Mouse (Mus musculus): Measurements from ENCODE around the gene Gm20517.

Gene Gm20517

DNA sequence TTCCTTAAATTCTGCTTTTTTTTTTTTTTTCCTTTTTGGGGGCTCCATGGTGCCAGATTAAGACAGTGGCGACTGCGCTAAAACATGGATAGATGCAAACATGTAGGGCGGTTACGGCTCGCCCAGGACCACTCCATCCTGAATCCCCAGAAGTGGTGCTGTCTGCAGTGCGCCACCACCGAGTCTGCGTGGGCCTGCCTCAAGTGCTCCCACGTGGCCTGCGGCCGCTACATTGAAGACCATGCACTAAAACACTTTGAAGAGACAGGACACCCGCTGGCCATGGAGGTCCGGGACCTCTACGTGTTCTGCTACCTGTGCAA is 60.6 kb downstream of the Gm20517 start:
- CTCF ChIA-PET: interaction anchor here (0.5 kb wide), 1 partner anchor 277 kb away, joined by 5 read pairs; no protein-coding TSS in a partner anchor

DNA sequence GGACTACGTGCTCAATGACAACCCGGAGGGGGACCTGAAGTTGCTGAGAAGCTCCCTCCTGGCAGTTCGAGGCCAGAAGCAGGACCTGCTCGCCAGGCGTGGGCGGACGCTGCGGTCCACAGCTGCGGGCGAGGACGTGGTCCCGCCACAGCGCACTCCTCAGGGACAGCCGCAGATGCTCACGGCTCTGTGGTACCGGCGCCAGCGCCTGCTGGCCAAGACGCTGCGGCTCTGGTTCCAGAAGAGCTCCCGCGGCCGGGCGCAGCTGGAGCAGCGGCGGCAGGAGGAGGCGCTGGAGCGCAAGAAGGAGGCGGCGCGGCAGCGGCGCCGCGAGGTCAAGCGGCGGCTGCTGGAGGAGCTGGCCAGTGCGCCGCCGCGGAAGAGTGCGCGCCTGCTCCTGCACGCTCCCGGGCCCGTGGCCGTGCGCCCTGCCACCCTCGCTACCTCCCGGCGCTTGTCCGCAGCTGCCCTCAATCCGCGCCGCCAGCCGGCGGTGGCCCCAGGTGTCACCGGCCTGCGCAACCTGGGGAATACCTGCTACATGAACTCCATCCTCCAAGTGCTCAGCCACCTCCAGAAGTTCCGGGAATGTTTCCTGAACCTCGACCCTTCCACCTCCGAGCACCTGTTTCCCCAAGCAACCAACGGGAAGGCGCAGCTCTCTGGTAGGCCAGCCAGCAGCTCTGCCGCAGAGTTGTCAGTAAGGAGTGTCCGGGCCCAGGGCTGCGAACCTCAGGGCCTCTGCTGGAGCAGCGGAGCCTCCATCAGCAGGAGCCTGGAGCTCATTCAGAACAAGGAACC is 61.1 kb downstream of the Gm20517 start:
- CTCF ChIA-PET: no interaction called here

DNA sequence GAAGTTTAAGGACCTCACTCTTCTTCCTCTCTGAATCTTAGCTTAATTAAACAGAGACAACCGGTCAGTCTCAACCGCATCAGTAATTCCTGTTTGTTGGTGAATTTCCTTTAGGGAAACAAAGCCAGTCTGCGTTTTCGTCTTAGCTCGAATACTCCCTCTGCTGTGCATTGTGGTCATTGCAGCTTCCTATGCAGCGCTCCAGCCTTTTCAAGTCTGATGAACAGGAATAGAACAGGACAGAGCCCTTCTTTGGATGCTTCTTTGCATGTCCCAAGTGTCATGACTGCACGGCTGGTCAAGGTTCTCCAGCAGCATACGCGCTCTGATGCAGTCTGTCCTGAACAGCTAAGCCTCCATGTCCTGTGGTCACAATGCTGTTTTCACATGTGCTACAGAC is 65.2 kb downstream of the Gm20517 start:
- CTCF ChIA-PET: interaction anchor here (1.0 kb wide), 1 partner anchor 63 kb away, joined by 4 read pairs; no protein-coding TSS in a partner anchor

DNA sequence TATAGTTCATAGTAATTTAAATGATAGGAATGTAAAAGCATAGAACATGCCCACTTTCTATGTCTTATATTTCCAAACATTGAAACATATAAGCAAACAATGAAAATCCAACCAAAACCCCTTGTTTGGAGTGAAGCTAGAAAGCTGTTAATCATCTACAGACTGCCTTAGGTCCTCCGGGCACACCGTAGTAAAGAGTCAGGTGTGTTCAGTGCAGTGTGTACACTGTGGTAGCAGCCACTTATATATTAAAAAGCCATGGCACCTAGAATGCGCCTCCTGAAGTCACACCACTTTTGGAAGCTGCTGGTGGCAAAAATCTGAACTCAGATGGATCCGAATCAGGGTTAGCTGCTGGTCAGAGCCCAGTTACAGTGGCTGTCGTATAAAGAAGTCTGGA is 66.8 kb downstream of the Gm20517 start:
- CTCF ChIA-PET: no interaction called here

DNA sequence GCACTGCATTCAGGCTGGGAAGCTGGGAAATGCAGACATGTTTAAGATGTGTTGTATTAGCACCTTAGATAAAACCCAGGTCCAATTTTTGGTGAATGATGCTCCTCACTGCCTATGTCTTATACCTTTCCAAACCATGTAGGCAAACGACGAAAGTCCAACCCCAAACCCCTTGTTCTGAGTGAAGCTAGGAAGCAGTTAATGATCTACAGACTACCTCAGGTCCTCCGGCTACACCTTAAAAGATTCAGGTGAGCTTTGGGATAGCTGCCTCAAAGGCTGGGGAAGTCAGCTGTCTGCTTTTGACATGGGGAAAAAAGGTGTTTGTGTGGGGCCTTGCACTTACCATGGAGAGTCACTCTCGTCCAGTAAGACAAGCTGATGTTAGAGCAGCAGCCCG is 67.3 kb downstream of the Gm20517 start:
- CTCF ChIA-PET: no interaction called here

DNA sequence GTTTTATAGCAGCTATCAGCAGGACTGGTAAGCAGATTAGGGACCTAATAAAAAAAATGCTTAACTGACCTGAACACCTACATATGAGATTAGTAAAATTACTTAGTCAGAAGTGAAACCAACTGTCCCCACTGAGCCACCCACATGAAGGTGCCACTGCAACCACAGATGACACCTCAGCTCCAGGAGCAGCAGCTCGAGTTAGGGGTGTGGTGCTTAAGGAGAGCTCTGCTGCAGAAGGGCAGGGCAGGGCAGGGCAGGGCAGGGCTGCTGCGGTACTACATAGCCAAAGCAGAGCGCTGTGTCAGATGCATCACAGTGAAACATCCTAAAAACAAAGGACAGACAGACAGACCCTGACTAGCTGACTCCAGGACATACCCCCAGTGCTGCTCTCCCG is 71.4 kb downstream of the Gm20517 start:
- CTCF ChIA-PET: interaction anchor here (0.7 kb wide), 1 partner anchor 361 kb away, joined by 6 read pairs; no protein-coding TSS in a partner anchor

DNA sequence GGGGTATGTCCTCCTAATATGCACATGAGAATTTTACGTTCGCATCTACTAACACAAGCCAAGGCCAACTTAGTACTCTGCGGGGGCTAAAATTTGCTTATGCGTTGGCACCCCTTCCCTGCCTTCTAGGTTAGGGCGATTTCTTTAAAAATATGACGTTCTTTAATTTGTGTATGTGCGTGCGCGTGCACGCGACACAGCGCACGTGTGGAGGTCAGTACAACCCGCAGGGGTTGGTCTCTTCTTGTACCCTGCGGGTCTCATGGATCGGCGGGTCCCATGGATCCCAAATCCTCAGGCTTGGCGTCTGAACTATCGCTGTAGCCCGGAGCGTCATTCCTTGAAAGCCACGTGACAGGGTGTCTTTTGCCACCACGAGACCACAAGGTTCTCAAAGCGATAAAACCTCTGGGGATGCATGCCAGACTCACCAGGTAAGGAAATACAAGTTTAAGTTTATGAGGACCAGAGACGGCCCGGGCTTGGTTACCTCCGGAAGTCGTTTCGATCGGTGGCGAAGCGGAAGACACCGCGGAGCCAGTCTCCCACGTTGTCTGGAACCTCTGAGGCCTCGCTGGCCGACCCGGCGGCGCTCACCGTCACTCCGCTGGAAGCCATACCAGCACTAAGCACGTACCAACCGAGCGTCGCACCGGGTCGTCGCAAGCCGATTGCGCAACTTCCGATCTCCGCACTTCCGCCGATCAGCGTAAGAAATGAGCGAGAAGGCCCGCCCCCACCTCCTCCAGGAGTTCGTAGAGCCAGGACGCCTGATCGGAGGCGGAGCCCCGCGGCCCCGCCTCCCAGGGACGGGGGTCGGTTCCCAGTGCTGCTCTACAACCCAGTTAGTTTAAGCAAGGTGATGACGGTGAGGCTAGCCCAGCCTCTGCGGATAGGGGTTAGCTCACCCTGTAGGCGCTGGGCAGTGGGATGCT is 76.3 kb downstream of the Gm20517 start:
- CTCF ChIA-PET: no interaction called here

DNA sequence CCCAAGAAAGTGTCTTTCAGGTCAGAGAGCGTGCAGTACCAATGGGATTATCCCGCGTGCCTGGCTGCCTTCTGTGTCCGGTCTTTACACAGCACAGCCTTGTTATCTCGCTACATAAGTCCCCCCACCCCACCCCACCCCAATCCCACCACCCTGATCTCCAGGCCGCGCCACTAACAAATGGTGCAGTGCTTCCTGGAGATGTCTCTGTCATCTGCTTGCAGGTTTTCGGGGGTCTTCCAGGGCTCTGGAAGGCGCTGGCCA is 76.9 kb downstream of the Gm20517 start, which contains the start of gene Tomm6:
TSS of gene Tomm6 (minus strand) at position 43 of the 264 bp plus-strand sequence.
- CTCF ChIA-PET: no interaction called here

DNA sequence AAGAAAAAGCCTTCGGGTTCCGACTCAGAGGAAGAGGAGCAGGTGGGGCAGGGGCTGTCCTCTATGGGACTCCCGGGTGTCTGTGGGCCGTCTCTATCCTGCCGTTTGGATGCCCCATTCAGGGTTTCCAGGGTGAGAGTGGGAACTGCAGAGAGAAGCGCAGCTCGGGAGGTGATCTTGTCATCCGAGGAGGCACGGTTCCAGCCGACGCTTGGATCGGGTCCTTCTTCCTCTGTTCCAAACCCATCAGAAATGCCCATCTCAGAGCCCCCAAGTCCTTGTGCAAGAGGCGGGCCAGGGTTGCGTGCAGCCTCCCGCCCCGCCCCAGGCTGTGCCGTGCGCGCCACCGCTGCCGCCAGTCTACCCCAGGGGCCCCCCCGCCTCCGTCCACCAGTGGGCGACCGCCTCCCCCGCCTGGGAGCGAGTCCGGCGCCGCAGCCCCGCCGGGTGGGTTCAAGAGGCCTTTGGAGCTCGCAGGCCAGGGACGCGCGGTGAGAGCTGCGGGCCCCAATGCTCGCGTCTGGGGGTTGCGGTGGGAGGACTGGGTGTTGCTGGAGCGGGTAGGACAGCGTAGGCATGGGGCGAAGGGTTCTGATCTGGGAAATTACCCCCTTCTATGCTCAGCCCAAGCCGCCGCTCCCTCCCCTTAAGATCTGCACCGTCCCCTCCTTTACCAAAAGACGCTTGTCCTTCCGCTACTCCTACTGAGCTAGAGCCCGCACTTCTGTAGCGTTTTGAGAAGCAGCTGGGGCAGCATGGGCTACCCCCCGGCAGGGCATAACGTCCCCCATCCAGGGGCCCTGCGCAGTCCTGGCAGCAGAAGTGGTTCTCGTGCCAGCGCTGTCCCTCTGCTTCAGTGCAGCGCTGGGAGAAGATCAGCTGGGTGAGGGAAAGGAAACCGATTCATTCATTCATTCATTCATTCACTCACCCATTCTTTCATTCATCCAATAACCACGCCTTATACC is 77.5 kb downstream of the Gm20517 start, which contains the start of gene Frs3:
TSS of gene Frs3 (plus strand) at position 423 of the 968 bp plus-strand sequence.
- CTCF ChIA-PET: no interaction called here

DNA sequence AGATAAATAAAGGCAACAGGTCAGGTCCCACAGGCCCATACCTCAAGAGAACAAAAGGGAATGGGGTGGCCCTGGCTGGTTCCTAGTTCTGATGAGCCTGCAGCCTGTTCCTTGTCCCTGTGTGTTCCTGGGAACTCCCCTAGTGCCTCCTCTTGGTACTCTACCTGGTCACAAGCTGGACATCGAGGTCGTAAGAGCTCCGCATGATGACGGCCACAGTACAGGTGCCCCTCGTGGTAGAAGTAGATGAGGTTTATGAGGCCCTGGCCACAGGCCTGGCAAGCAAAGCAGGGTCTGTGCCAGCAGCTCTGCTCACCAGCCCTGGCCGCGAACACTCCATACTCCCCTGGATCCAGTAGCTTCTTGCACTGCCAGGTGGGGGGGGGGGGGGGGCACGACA is 78.5 kb downstream of the Gm20517 start:
- CTCF ChIA-PET: interaction anchor here (0.6 kb wide), 1 partner anchor 95 kb away, joined by 14 read pairs; no protein-coding TSS in a partner anchor

DNA sequence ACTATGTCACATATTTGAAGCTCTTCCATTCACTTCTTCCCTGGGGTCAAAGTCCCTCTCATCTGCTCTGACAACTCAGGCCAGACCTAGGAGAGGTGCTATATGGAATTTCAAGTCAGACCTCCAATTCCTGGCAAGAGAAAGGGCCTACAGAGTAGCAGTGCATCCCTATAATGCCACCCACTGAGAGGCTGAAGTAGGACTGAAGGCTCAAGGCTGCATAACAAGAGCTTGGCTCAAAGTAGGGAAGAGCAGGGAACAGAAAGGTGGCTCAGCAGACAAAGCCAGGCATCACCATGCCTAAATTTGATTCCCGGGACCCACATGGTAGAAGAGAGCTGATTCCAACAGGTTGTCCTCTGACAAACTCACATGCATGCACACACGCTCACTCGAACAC is 80.3 kb downstream of the Gm20517 start:
- CTCF ChIA-PET: no interaction called here

DNA sequence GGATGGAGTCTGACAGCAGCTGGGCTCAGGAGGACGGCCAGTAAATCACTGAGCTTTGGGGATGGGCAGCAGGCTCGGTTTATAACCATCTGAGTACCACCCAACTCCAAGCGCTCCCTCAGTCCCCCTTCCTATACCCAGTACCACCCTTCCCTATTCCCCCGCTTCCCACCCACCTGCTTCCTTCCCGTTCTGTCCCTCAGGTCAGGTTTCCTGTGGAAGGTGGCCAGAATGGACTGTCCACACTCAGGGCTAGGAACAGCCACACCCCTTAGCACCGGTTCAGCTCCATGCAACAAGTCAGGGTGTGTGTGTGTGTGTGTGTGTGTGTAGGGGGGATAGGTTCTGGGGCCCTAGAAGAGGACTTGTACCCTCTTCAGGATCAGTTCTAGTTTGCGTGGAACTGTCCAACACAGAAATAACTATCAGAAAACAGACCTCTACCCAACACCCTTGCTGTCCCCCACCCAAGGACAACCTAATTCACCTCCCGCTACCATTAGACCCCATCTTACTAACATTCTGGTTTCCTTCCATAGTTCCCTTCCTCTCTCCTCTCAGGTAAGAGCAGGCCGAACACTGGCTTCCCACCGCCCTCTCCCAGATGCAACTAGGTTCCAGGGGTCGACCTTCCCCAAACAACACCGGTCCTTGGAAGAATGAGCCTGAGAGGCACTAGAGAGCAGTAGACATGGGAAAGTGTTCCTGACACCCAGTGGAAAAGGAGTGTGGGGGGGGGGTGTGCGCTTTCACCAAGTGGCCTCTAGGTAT is 82.5 kb downstream of the Gm20517 start:
- CTCF ChIA-PET: interaction anchor here (0.6 to 1.3 kb wide), 2 partner anchors 16 to 94 kb away, joined by 3 to 6 read pairs; no protein-coding TSS in a partner anchor

DNA sequence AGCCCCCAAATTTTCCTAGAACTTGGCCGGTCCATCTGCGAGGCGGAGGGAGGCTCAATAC is 82.9 kb downstream of the Gm20517 start, which contains the start of gene Gm21981:
TSS of gene Gm21981 (minus strand) at position 14 of the 61 bp plus-strand sequence.
- CTCF ChIA-PET: interaction anchor here (1.3 kb wide), 1 partner anchor 95 kb away, joined by 3 read pairs; no protein-coding TSS in a partner anchor

DNA sequence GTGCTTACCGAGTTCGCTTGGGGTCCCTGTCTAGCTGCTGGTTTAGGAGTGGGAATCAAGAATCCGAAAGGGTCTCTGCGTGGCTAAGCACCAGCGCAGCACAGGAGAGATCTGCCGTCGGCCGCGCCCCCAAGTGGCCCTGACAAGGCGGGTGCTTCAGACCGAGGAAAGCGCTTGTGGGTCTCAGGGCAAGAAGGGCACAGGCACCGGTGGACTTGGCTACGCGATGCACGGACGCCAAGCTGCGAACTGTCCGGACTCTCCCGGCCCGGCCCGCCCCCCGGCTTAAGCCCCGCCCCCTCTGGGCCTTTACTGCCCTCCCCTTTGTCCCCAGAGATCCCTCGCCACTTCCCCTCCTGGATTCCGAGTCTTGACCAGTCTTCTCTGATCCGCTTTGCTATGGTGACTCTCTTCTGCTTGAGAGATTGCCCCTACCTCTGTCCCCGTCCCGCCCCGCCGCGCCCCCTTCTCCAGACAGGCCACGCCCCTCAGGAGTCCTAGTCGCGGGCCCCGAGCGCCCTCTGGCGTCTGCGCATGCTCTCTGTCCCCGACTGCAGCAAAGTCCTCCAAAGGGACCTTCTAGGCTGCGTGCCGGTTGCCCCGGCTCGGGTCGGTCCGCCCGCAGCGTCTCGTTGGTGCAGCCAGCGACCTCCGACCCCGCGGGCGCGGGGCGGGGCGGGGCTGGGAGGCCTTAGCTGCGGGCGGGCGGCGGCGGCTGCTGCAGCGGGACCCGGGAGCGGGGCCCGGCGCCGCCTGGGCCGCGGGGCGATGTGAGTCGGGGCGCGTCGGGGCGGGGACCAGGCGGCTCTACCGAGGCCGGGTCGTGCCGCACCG is 83.3 kb downstream of the Gm20517 start, which contains the start of gene Prickle4:
TSS of gene Prickle4 (minus strand) at position 234 of the 834 bp plus-strand sequence.
- CTCF ChIA-PET: interaction anchor here (0.6 to 1.3 kb wide), 2 partner anchors 95 to 1213 kb away, joined by 3 to 4 read pairs; no protein-coding TSS in a partner anchor

DNA sequence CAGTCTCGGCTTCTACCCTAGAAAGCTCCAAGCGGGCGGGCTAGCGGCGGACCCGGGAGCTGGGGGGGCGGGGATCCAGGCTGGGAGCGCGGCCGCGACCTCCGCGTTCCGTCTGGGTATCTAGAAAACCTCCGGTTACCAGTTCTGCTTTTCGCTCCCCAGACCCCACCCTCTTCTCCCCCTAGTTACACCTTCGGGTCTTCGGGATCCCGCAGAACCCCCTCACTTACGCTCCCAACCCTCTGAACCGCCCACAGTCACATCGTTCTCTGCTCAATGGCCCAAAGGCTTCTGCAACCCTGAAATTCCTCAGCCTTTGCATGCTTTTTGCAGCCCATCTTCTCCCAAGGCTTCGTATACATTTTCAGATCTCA is 83.9 kb downstream of the Gm20517 start:
- CTCF ChIA-PET: interaction anchor here (0.6 to 1.3 kb wide), 2 partner anchors 96 to 1214 kb away, joined by 3 to 4 read pairs; no protein-coding TSS in a partner anchor

DNA sequence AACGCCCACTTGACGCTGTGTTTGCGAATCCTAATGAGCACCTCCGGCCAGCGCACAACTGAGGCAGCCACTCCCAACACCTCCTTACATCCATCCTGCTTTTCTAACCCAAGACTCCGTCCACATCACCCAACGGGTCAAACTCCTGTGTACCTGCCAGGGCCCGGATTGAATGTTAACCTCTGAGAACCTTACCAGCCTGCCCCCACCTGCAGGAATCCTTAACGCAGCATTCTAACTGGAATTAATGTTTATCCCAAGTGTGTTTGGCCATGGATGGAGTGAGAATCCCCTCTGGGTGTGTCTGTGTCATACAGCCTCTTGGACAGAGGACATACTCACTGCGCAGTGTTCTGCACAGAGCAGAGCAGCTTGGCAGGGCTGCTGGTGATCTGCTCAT is 86.8 kb downstream of the Gm20517 start:
- CTCF ChIA-PET: no interaction called here

DNA sequence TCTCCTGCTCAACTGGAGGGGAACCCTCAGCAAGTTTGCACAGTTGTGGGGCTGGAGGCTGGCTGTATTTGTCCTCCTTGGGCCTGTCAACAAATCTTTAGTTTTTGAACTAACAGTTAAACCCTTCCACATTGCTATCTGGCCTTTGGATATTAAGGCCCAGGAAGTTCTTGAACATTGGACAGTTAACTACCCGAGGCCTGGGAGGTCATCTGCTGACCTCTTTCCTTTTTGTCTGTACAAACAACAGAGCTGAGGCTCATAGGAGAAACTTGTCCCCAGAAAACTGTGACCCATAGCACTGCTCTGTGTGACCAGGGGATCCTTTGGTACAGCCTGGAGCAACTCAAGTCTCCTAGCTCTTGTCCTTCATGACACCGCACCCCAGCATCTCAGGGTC is 87.7 kb downstream of the Gm20517 start:
- CTCF ChIA-PET: interaction anchor here (0.7 kb wide), 1 partner anchor 28 kb away, joined by 7 read pairs; no protein-coding TSS in a partner anchor

DNA sequence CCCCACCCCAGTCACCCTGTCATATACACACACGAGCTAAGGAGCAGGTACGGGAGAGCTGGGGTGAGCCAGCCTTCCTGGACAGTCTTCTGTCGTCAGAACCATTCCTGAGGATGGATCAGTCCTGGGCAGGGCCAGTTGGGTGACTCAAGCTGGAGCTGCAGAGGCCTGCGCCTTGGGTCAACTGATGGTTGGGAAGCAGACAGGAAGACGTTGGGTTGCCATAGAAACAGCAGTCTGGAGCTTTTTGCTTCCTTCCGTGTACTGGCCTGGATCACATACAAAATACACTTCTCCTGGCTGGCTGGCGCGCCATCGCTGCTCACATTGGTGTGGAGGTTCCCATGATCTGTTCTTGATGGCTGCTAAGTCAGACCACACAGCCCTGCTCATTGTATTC is 90.4 kb downstream of the Gm20517 start:
- CTCF ChIA-PET: no interaction called here

DNA sequence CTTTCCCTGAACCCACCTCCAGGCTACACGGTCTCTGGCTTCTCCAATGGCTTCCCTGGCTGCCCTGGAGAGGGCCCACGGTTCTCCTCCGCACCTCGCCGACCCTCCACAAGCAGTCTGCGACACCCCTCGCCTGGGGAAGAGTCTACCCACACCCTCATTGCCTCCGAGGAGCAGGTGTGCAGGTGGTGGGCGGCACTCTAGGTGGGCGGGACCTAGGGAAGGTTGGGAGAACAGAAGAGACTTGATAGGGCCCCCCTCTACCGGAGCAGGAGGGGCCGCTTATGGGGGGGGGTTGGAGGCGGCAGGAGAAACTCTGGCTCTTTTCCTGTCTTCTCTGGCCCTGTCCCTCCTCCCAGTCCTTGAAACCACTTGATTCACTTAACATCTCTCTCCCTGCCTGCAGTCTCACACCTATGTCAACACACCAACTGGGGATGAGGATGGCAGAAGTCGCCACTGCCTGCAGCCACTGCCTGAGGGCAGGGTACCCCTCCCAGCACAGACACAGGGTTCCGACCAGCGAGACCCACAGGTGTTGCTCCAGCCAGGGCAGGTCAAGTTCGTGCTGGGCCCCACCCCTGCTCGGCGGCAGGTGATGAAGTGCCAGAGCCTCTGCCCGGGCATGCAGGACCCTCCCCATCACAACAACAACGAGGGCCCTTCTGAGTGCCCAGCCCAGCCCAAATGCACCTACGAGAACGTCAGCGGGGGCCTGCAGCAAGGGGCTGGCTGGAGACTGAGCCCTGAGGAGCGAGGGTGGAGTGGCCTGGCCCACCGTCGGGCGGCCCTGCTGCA is 91.4 kb downstream of the Gm20517 start:
- CTCF ChIA-PET: no interaction called here

Measured in spleen, embryonic (tissue).